In the genomic region with DNA sequence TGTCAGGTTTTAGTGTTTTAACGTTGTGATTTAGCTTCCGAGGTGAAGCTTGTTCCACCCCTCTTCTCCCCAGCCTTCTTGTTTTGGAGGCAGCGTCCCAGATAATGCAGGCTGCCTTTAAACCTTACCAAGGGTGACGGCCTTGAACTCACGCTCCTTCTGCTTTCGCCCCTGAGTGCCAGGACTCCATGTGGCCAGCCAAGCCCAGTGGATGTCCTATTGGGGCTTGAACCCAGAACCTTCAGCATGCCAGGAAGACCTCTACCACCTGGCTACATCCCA, we compare ENCODE assay signal across 31 mouse cellular contexts.
DNase-seq lines count a peak whose midpoint lies in the region; ATAC-seq and TF ChIP-seq lines count a peak whose summit lies in the region.
"Had no signal": no experiment of that assay in that cellular context is flagged by ENCODE, and none has a peak within 500 bp of the region (broad histone marks: within the 10 kb centered on the region; RNA-seq: fewer than 3 reads in every experiment).

No protein-coding gene starts in this region.

- H3K4me3 ChIP-seq in kidney, adult 2 months (ENCODE audit: insufficient read depth, low read depth, low read length), result no peak overlapping the region
- no peak overlapping the region for H3K4me3 ChIP-seq in liver, adult 2 months (ENCODE audit: insufficient read depth, low read depth, low read length)
- no peak overlapping the region for H3K4me3 ChIP-seq in liver, postnatal 0 days (ENCODE audit: low read depth, low read length)
- H3K4me3 ChIP-seq: erythroblast, embryonic 14.5 days; hindbrain, embryonic 12.5 days; intestine, embryonic 15.5 days; layer of hippocampus, adult 2 months; left cerebral cortex, adult 2 months; limb, embryonic 15.5 days; neural tube, embryonic 15.5 days; stomach, embryonic 15.5 days had no signal

- H3K79me2 ChIP-seq in liver, adult 2 months (ENCODE audit: control insufficient read depth, insufficient read depth, low read length), result peaks cover 24% of the 10 kb centered on the region; the same call in 1 of the 2 replicates

- no peaks in the 10 kb centered on the region for H3K9me3 ChIP-seq in liver, postnatal 0 days (ENCODE audit: low read length)
- H3K9me3 ChIP-seq: hindbrain, embryonic 12.5 days; intestine, embryonic 15.5 days; limb, embryonic 15.5 days; neural tube, embryonic 15.5 days; stomach, embryonic 15.5 days had no signal

- TF ChIP-seq EP300 in liver, postnatal 0 days (IDR thresholded peaks at IDR 0.05; ENCODE audit: low read depth), result no peak

- H3K27me3 ChIP-seq in kidney, adult 2 months (replicated peaks; ENCODE audit: control insufficient read depth, insufficient read depth, low read length), result no peaks in the 10 kb centered on the region
- no peaks in the 10 kb centered on the region for H3K27me3 ChIP-seq in liver, adult 2 months (ENCODE audit: control insufficient read depth, insufficient read depth, low read length)
- no peaks in the 10 kb centered on the region for H3K27me3 ChIP-seq in liver, postnatal 0 days (ENCODE audit: insufficient read depth, low read length)
- H3K27me3 ChIP-seq: hindbrain, embryonic 12.5 days; intestine, embryonic 15.5 days; limb, embryonic 15.5 days; neural tube, embryonic 15.5 days; Patski; stomach, embryonic 15.5 days had no signal

- H3K27ac ChIP-seq in kidney, adult 2 months (ENCODE audit: insufficient read depth, low read depth, low read length), result peak overlapping the region; percentile 16; the same call in 1 of the 2 replicates
- peak overlapping the region; percentile 13; the same call in 1 of the 2 replicates for H3K27ac ChIP-seq in liver, adult 2 months (replicated peaks; ENCODE audit: insufficient read depth, low read depth, low read length)
- H3K27ac ChIP-seq in liver, postnatal 0 days (ENCODE audit: low read depth), result no peak overlapping the region
- H3K27ac ChIP-seq: hindbrain, embryonic 12.5 days; hindbrain, postnatal 0 days; intestine, embryonic 15.5 days; layer of hippocampus, adult 2 months; left cerebral cortex, adult 2 months; limb, embryonic 15.5 days; liver, embryonic 14.5 days; neural tube, embryonic 15.5 days; stomach, embryonic 15.5 days had no signal

- no peak for TF ChIP-seq POLR2A in kidney, adult 2 months (IDR thresholded peaks at IDR 0.05; ENCODE audit: low read depth, low read length)
- no peak for TF ChIP-seq POLR2A in liver, adult 2 months (IDR thresholded peaks at IDR 0.05; ENCODE audit: extremely low read depth, insufficient read depth, low read length)

- no peaks in the 10 kb centered on the region; the same call in 1 of the 2 replicates for H3K4me1 ChIP-seq in kidney, adult 2 months (ENCODE audit: control insufficient read depth, insufficient read depth, low read length)
- H3K4me1 ChIP-seq in liver, adult 2 months (ENCODE audit: control insufficient read depth, insufficient read depth, low read length), result peaks cover 5% of the 10 kb centered on the region; the same call in 1 of the 2 replicates
- H3K4me1 ChIP-seq in liver, postnatal 0 days (ENCODE audit: insufficient read depth), result no peaks in the 10 kb centered on the region
- H3K4me1 ChIP-seq: hindbrain, embryonic 12.5 days; intestine, embryonic 15.5 days; stomach, embryonic 15.5 days had no signal

- no peak overlapping the region for H3K4me2 ChIP-seq in liver, postnatal 0 days (ENCODE audit: low read depth, low read length)
- H3K4me2 ChIP-seq: heart, embryonic 11.5 days; hindbrain, embryonic 12.5 days; intestine, embryonic 15.5 days; limb, embryonic 15.5 days; lung, embryonic 14.5 days; neural tube, embryonic 15.5 days; stomach, embryonic 15.5 days had no signal

- peak; percentile 37 for DNase-seq in adrenal gland, adult 2 months
- DNase-seq in adrenal gland, adult 8-10 months, result no peak
- DNase-seq in kidney, adult 2 months, result no peak
- DNase-seq in kidney, adult 18-20 months, result no peak
- DNase-seq in liver, adult 2 months (ENCODE audit: extremely low read depth, low read depth, low spot score), result no peak
- no peak for DNase-seq in liver, postnatal 0 days
- DNase-seq in layer of hippocampus, adult 11-12 months (ENCODE audit: low spot score), result no peak
- DNase-seq: cerebellum, adult 2 months; cerebellum, postnatal 14 days; gastrocnemius, postnatal 14 days; heart, postnatal 36 days; kidney, postnatal 14 days; lung, embryonic 14.5 days; lung, postnatal 14 days; midbrain, embryonic 14.5 days; right cerebral cortex, postnatal 25 days; thymus, adult 18-20 months; thymus, postnatal 25 days had no signal

- ATAC-seq in liver, postnatal 0 days, result no peak
- ATAC-seq: forebrain, embryonic 16.5 days; hindbrain, postnatal 0 days; intestine, embryonic 15.5 days had no signal

- TF ChIP-seq CTCF in kidney, adult 2 months (conservative IDR thresholded peaks at IDR 0.05; ENCODE audit: insufficient read depth, insufficient read length, low read depth, low read length), result no peak
- TF ChIP-seq CTCF in liver, adult 2 months (IDR thresholded peaks at IDR 0.05; ENCODE audit: low read depth, low read length), result no peak
- TF ChIP-seq CTCF in liver, postnatal 0 days (IDR thresholded peaks at IDR 0.05; ENCODE audit: low read depth), result no peak

- 50% methylated on average over 6 of the region's 6 CpGs for WGBS in kidney, adult 2 months
- 53% methylated on average over 6 of the region's 6 CpGs for WGBS in liver, adult 2 months
- 91% methylated on average over 6 of the region's 6 CpGs for whole genome bisulfite sequencing in liver, postnatal 0 days (ENCODE audit: insufficient replicate concordance)

- H3K9ac ChIP-seq in liver, adult 2 months (ENCODE audit: low read depth, low read length), result no peak overlapping the region
- H3K9ac ChIP-seq in liver, postnatal 0 days (replicated peaks), result no peak overlapping the region
- H3K9ac ChIP-seq: hindbrain, embryonic 12.5 days; intestine, embryonic 15.5 days; limb, embryonic 15.5 days; liver, embryonic 14.5 days; lung, embryonic 14.5 days; neural tube, embryonic 15.5 days; stomach, embryonic 15.5 days had no signal

- H3K36me3 ChIP-seq in kidney, adult 2 months (ENCODE audit: control insufficient read depth, insufficient read depth, low read length), result no peaks in the 10 kb centered on the region; the same call in 1 of the 2 replicates
- H3K36me3 ChIP-seq in liver, adult 2 months (ENCODE audit: control insufficient read depth, insufficient read depth, low read length), result peaks cover 9% of the 10 kb centered on the region
- peaks cover 8% of the 10 kb centered on the region for H3K36me3 ChIP-seq in liver, postnatal 0 days (replicated peaks; ENCODE audit: insufficient read depth, low read length)
- H3K36me3 ChIP-seq: hindbrain, embryonic 12.5 days; intestine, embryonic 15.5 days; limb, embryonic 15.5 days; neural tube, embryonic 15.5 days; stomach, embryonic 15.5 days had no signal
